In genomic region chr19:32223751-32224174, GRCm38 (mm10) we compare ENCODE assay signal across 15 mouse cellular contexts.
DNase-seq lines count a peak whose midpoint lies in the region; ATAC-seq and TF ChIP-seq lines count a peak whose summit lies in the region.
"Had no signal": no experiment of that assay in that cellular context is flagged by ENCODE, and none has a peak within 500 bp of the region (broad histone marks: within the 10 kb centered on the region; RNA-seq: fewer than 3 reads in every experiment).

No protein-coding gene starts in this region.

- no peak overlapping the region for H3K4me3 ChIP-seq in heart, postnatal 0 days (ENCODE audit: low read depth, low read length)
- no peak overlapping the region for H3K4me3 ChIP-seq in stomach, embryonic 16.5 days (replicated peaks; ENCODE audit: low read length)
- no peak overlapping the region for H3K4me3 ChIP-seq in stomach, postnatal 0 days (ENCODE audit: low read depth, low read length)
- H3K4me3 ChIP-seq: lung, embryonic 15.5 days; midbrain, embryonic 15.5 days; neural tube, embryonic 13.5 days had no signal

- H3K27me3 ChIP-seq in heart, postnatal 0 days (ENCODE audit: control insufficient read depth, insufficient read depth, low read length) = no peaks in the 10 kb centered on the region
- no peaks in the 10 kb centered on the region for H3K27me3 ChIP-seq in stomach, embryonic 16.5 days (ENCODE audit: control insufficient read depth, insufficient read depth, low read length)
- no peaks in the 10 kb centered on the region for H3K27me3 ChIP-seq in stomach, postnatal 0 days (ENCODE audit: control insufficient read depth, insufficient read depth, low read length)
- H3K27me3 ChIP-seq: lung, embryonic 15.5 days; midbrain, embryonic 15.5 days; neural tube, embryonic 13.5 days had no signal

- DNase-seq in heart, postnatal 0 days (ENCODE audit: low spot score) = no peak
- no peak for DNase-seq in heart, postnatal 36 days
- DNase-seq in stomach, postnatal 0 days (ENCODE audit: low spot score) = no peak
- no peak for DNase-seq in right cerebral cortex, postnatal 4 days
- no peak for DNase-seq in adrenal gland, postnatal 14 days
- DNase-seq in left cerebral cortex, postnatal 10 days (ENCODE audit: extremely low spot score in 1 of 2, low spot score in 2 of 2) = no peak
- DNase-seq: cerebellum, adult 8-10 months; heart, postnatal 10 days; kidney, postnatal 14 days; left cerebral cortex, postnatal 4 days had no signal

- no peak overlapping the region for H3K9ac ChIP-seq in heart, postnatal 0 days (replicated peaks; ENCODE audit: low read depth, low read length)
- H3K9ac ChIP-seq in stomach, embryonic 16.5 days (ENCODE audit: low read length) = no peak overlapping the region
- H3K9ac ChIP-seq in stomach, postnatal 0 days (ENCODE audit: low read length) = no peak overlapping the region
- H3K9ac ChIP-seq: lung, embryonic 15.5 days; midbrain, embryonic 15.5 days; neural tube, embryonic 13.5 days had no signal

- WGBS in heart, postnatal 0 days = 80% methylated on average over 3 of the region's 3 CpGs
- 76% methylated on average over 3 of the region's 3 CpGs for WGBS in stomach, embryonic 16.5 days
- WGBS in stomach, postnatal 0 days = 73% methylated on average over 3 of the region's 3 CpGs

- ATAC-seq in heart, postnatal 0 days (ENCODE audit: insufficient read depth, low read depth) = no peak
- ATAC-seq in stomach, embryonic 16.5 days (ENCODE audit: insufficient read depth, low FRiP score) = no peak
- ATAC-seq in stomach, postnatal 0 days (ENCODE audit: low FRiP score, low TSS enrichment) = no peak
- ATAC-seq in megakaryocyte, adult 5-6 weeks (ENCODE audit: poor library complexity, severe bottlenecking) = peak; percentile 82
- ATAC-seq: midbrain, embryonic 15.5 days had no signal

- H3K36me3 ChIP-seq in heart, postnatal 0 days (replicated peaks; ENCODE audit: control insufficient read depth, insufficient read depth, low read length) = no peaks in the 10 kb centered on the region
- no peaks in the 10 kb centered on the region for H3K36me3 ChIP-seq in stomach, embryonic 16.5 days (ENCODE audit: control insufficient read depth, insufficient read depth, low read length)
- H3K36me3 ChIP-seq in stomach, postnatal 0 days (ENCODE audit: control insufficient read depth, insufficient read depth, low read length) = no peaks in the 10 kb centered on the region
- H3K36me3 ChIP-seq: midbrain, embryonic 15.5 days had no signal

- 0 out of 2 replicates have a peak overlapping the region, but pooled peaks have one; percentile 57 for H3K27ac ChIP-seq in heart, postnatal 0 days (ENCODE audit: low read depth)
- peak overlapping the region; percentile 13; the same call in 1 of the 2 replicates for H3K27ac ChIP-seq in stomach, embryonic 16.5 days (ENCODE audit: low read length)
- no peak overlapping the region for H3K27ac ChIP-seq in stomach, postnatal 0 days (replicated peaks)
- H3K27ac ChIP-seq: midbrain, embryonic 15.5 days; neural tube, embryonic 13.5 days had no signal

- H3K4me2 ChIP-seq in heart, postnatal 0 days (ENCODE audit: low read depth, low read length) = no peak overlapping the region
- H3K4me2 ChIP-seq in stomach, embryonic 16.5 days (ENCODE audit: low read depth, low read length) = no peak overlapping the region
- no peak overlapping the region for H3K4me2 ChIP-seq in stomach, postnatal 0 days (replicated peaks; ENCODE audit: low read depth)
- H3K4me2 ChIP-seq: lung, embryonic 15.5 days; midbrain, embryonic 15.5 days; neural tube, embryonic 13.5 days had no signal

- intact Hi-C loops in heart, postnatal 36 days (cut with DNase I) = no loop called here
- intact Hi-C loops in left cerebral cortex, postnatal 10 days (cut with DNase I) = no loop called here

- no peak for TF ChIP-seq EP300 in heart, postnatal 0 days (IDR thresholded peaks at IDR 0.05; ENCODE audit: low read depth)
- TF ChIP-seq EP300 in stomach, postnatal 0 days (optimal IDR thresholded peaks at IDR 0.05) = no peak

- peaks cover 11% of the 10 kb centered on the region; the same call in 1 of the 2 replicates for H3K4me1 ChIP-seq in heart, postnatal 0 days (ENCODE audit: control insufficient read depth, insufficient read depth)
- H3K4me1 ChIP-seq in stomach, embryonic 16.5 days (ENCODE audit: control insufficient read depth, insufficient read depth, low read length) = no peaks in the 10 kb centered on the region
- H3K4me1 ChIP-seq in stomach, postnatal 0 days (replicated peaks; ENCODE audit: control insufficient read depth, insufficient read depth) = no peaks in the 10 kb centered on the region
- H3K4me1 ChIP-seq: lung, embryonic 15.5 days; midbrain, embryonic 15.5 days; neural tube, embryonic 13.5 days had no signal

- TF ChIP-seq CTCF in heart, postnatal 0 days (IDR thresholded peaks at IDR 0.05; ENCODE audit: low read depth) = no peak
- TF ChIP-seq CTCF in stomach, postnatal 0 days (IDR thresholded peaks at IDR 0.05; ENCODE audit: low read depth) = no peak

- H3K9me3 ChIP-seq in heart, postnatal 0 days (replicated peaks; ENCODE audit: control insufficient read depth, low read length) = no peaks in the 10 kb centered on the region
- no peaks in the 10 kb centered on the region for H3K9me3 ChIP-seq in stomach, embryonic 16.5 days (replicated peaks; ENCODE audit: control insufficient read depth, low read length)
- H3K9me3 ChIP-seq in stomach, postnatal 0 days (ENCODE audit: control insufficient read depth, low read length) = no peaks in the 10 kb centered on the region
- H3K9me3 ChIP-seq: lung, embryonic 15.5 days; midbrain, embryonic 15.5 days had no signal
